Mouse (Mus musculus): Measurements from ENCODE around the gene Mtss1l.

Mtss1l gene

GRCm38 (mm10) chr8:110706288-110706870 lies 14.9 kb upstream of the Mtss1l start:
- DNase-seq (ENCODE audit: low read depth), result no peak

- no peak for DNase-seq (ENCODE audit: low read depth)
These were observed 12.8 kb upstream of the Mtss1l start for GRCm38 (mm10) chr8:110708429-110708828.

- DNase-seq (ENCODE audit: low read depth), result no peak
These were observed 10.7 kb upstream of the Mtss1l start for GRCm38 (mm10) chr8:110710593-110710992.

GRCm38 (mm10) chr8:110711271-110711934 lies 9.9 kb upstream of the Mtss1l start:
- peak; percentile 18 for DNase-seq (ENCODE audit: low read depth)

- DNase-seq (ENCODE audit: low read depth), result no peak
These were observed 8.2 kb upstream of the Mtss1l start for GRCm38 (mm10) chr8:110713073-110713472.

- no peak for DNase-seq (ENCODE audit: low read depth)
These were observed 6.3 kb upstream of the Mtss1l start for GRCm38 (mm10) chr8:110714827-110715519.

- no peak for DNase-seq (ENCODE audit: low read depth)
These were observed 5.2 kb upstream of the Mtss1l start for GRCm38 (mm10) chr8:110716075-110716474.

- no peak for DNase-seq (ENCODE audit: low read depth)
These were observed 4.1 kb upstream of the Mtss1l start for GRCm38 (mm10) chr8:110717131-110717530.

GRCm38 (mm10) chr8:110718209-110718968 lies 2.9 kb upstream of the Mtss1l start:
- no peak for DNase-seq (ENCODE audit: low read depth)

- DNase-seq (ENCODE audit: low read depth), result no peak
These were observed 2.2 kb upstream of the Mtss1l start for GRCm38 (mm10) chr8:110718969-110719670.

GRCm38 (mm10) chr8:110719898-110720653 lies 1.2 kb upstream of the Mtss1l start:
- DNase-seq (ENCODE audit: low read depth), result no peak

- no peak for DNase-seq (ENCODE audit: low read depth)
These were observed 534 bp downstream of the Mtss1l start for GRCm38 (mm10) chr8:110721606-110722413.

GRCm38 (mm10) chr8:110722414-110723011 lies 1.2 kb downstream of the Mtss1l start:
- DNase-seq (ENCODE audit: low read depth), result no peak

- no peak for DNase-seq (ENCODE audit: low read depth)
These were observed 3.2 kb downstream of the Mtss1l start for GRCm38 (mm10) chr8:110724493-110724892.

- DNase-seq (ENCODE audit: low read depth), result no peak
These were observed 4.0 kb downstream of the Mtss1l start for GRCm38 (mm10) chr8:110725084-110725838.

- no peak for DNase-seq (ENCODE audit: low read depth)
These were observed 5.6 kb downstream of the Mtss1l start for GRCm38 (mm10) chr8:110726893-110727292.

- no peak for DNase-seq (ENCODE audit: low read depth)
These were observed 10.1 kb downstream of the Mtss1l start for GRCm38 (mm10) chr8:110731346-110731859.

GRCm38 (mm10) chr8:110733036-110733435 lies 11.8 kb downstream of the Mtss1l start:
- no peak for DNase-seq (ENCODE audit: low read depth)

Data from 416B (cell line).